Mouse (Mus musculus) testis, adult 2 months (tissue): ENCODE measurements at regions not wholly inside any gene's neighbourhood (a gene's known extent, or its start where the extent isn't known, plus 50 kb on each side); places are given as distances from the start of the nearest gene placed in this dataset.

Source experiments
- CTCF ChIP-seq: fragments of 200-500 bp; IDR thresholded peaks from 2 replicates; pipeline ENCODE4 v1.5.1; 2012; ENCODE audit warnings: low read depth, mild to moderate bottlenecking, inconsistent platforms, low read length, moderate library complexity; ENCODE audit not compliant: control insufficient read depth, insufficient read depth, insufficient replicate concordance
- POLR2A ChIP-seq: fragments of 200-500 bp; IDR thresholded peaks from 2 replicates; pipeline ENCODE4 v1.6.1; 2012; ENCODE audit warnings: low read depth, mild to moderate bottlenecking, inconsistent platforms, low read length, moderate library complexity; ENCODE audit not compliant: control insufficient read depth

GRCm38 (mm10) chr2:10791233-10791632 is 380.7 kb upstream of the Prkcq start:
- TF ChIP-seq CTCF (no peak), POLR2A (no peak)
